Mouse (Mus musculus): ENCODE results near the gene Olfr196.
"Not testable (repeated sequence)": the region's sequence is repeated elsewhere in the genome, so short reads cannot be mapped to it uniquely, and the experiment has no call there.

DNA sequence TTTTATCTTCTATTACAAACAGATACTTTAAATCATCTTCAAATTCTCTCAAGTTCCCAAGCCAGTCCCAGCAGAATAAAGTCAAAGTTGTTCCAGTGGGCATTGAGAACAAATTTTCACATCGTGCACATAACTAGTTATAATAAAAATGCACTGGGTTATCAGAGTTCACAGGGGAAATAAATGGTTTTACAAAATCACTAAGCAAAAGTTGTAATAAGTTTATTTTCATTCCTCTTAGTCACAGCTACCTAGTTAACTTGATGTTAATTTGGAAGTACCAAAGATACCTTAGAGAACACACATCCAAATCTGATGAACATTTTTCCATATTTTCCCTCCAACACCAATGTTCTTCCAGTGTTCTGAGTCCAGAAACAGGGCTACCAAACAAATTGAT lies 49.4 kb upstream of the Olfr196 start, which contains the start of gene Olfr199:
- TF ChIP-seq ZNF384 (IDR thresholded peaks at IDR 0.05; ENCODE audit: low read depth, low read length); MAFK (IDR thresholded peaks at IDR 0.05; ENCODE audit: insufficient read depth, low read depth, low read length); CHD2 (IDR thresholded peaks at IDR 0.05; ENCODE audit: low read depth, low read length); ZC3H11A (IDR thresholded peaks at IDR 0.05; ENCODE audit: borderline replicate concordance, low read depth, low read length): not testable (repeated sequence)

All from ES-E14 (cell line).